ENCODE assay signal across 9 mouse cellular contexts in genomic region chr17:66447007-66447312, GRCm38 (mm10). TPM values are rescaled to one million over a fixed set of nuclear protein-coding genes. Genes with fewer than 3 reads are reported as not detected.
DNase-seq lines count a peak whose midpoint lies in the region; ATAC-seq and TF ChIP-seq lines count a peak whose summit lies in the region.
"Had no signal": no experiment of that assay in that cellular context is flagged by ENCODE, and none has a peak within 500 bp of the region (broad histone marks: within the 10 kb centered on the region; RNA-seq: fewer than 3 reads in every experiment).

No protein-coding gene starts in this region.

- no peaks in the 10 kb centered on the region for H3K9me3 ChIP-seq in lung, embryonic 14.5 days (ENCODE audit: low read depth, low read length)
- H3K9me3 ChIP-seq in embryonic facial prominence, embryonic 14.5 days (ENCODE audit: control insufficient read depth, low read length) = no peaks in the 10 kb centered on the region
- no peaks in the 10 kb centered on the region for H3K9me3 ChIP-seq in intestine, postnatal 0 days (ENCODE audit: control insufficient read depth)
- no peaks in the 10 kb centered on the region for H3K9me3 ChIP-seq in stomach, embryonic 14.5 days (ENCODE audit: control insufficient read depth, low read depth, low read length)

- peaks cover 12% of the 10 kb centered on the region; the same call in 1 of the 2 replicates for H3K4me1 ChIP-seq in lung, embryonic 14.5 days (ENCODE audit: insufficient read depth)
- H3K4me1 ChIP-seq in embryonic facial prominence, embryonic 14.5 days (ENCODE audit: control insufficient read depth, insufficient read depth, low read length) = peaks cover 18% of the 10 kb centered on the region; the same call in 1 of the 2 replicates
- H3K4me1 ChIP-seq in intestine, postnatal 0 days (replicated peaks; ENCODE audit: control insufficient read depth, insufficient read depth, low read length) = no peaks in the 10 kb centered on the region
- H3K4me1 ChIP-seq in stomach, embryonic 14.5 days (ENCODE audit: control insufficient read depth, insufficient read depth, low read length) = peaks cover 24% of the 10 kb centered on the region

- no peak for DNase-seq in lung, embryonic 14.5 days
- DNase-seq in lung, postnatal 10 days = no peak
- no peak for DNase-seq in embryonic facial prominence, embryonic 14.5 days (ENCODE audit: low spot score)
- DNase-seq in heart, adult 11 months = no peak
- DNase-seq in MN1 (ENCODE audit: low spot score) = no peak
- DNase-seq in layer of hippocampus, postnatal 36 days = no peak

- peak overlapping the region; percentile 95 for H3K4me2 ChIP-seq in lung, embryonic 14.5 days
- peak overlapping the region; percentile 98 for H3K4me2 ChIP-seq in embryonic facial prominence, embryonic 14.5 days (ENCODE audit: low read depth, low read length)
- peak overlapping the region; percentile 97 for H3K4me2 ChIP-seq in intestine, postnatal 0 days (replicated peaks; ENCODE audit: low read depth)
- H3K4me2 ChIP-seq in stomach, embryonic 14.5 days (replicated peaks; ENCODE audit: low read depth, low read length) = peak overlapping the region; percentile 80

- TF ChIP-seq CTCF in lung, embryonic 14.5 days (IDR thresholded peaks at IDR 0.05; ENCODE audit: low read depth) = no peak
- TF ChIP-seq CTCF in intestine, postnatal 0 days (IDR thresholded peaks at IDR 0.05; ENCODE audit: low read depth) = no peak

- H3K9ac ChIP-seq in lung, embryonic 14.5 days = peak overlapping the region; percentile 36; the same call in 1 of the 2 replicates
- no peak overlapping the region for H3K9ac ChIP-seq in embryonic facial prominence, embryonic 14.5 days (ENCODE audit: low read depth, low read length)
- no peak overlapping the region for H3K9ac ChIP-seq in intestine, postnatal 0 days (ENCODE audit: low read depth, low read length)
- H3K9ac ChIP-seq in stomach, embryonic 14.5 days (replicated peaks; ENCODE audit: low read depth, low read length) = no peak overlapping the region

- H3K27ac ChIP-seq in lung, embryonic 14.5 days (ENCODE audit: low read depth) = no peak overlapping the region
- H3K27ac ChIP-seq in embryonic facial prominence, embryonic 14.5 days (replicated peaks; ENCODE audit: low read depth, low read length) = no peak overlapping the region
- H3K27ac ChIP-seq in intestine, postnatal 0 days (ENCODE audit: low read depth, low read length) = no peak overlapping the region
- no peak overlapping the region for H3K27ac ChIP-seq in stomach, embryonic 14.5 days (ENCODE audit: low read length)
- H3K27ac ChIP-seq: macrophage had no signal

- 50% methylated on average over 7 of the region's 7 CpGs for WGBS in lung, embryonic 14.5 days
- 49% methylated on average over 7 of the region's 7 CpGs for WGBS in embryonic facial prominence, embryonic 14.5 days
- 66% methylated on average over 7 of the region's 7 CpGs for WGBS in intestine, postnatal 0 days
- WGBS in stomach, embryonic 14.5 days = 63% methylated on average over 7 of the region's 7 CpGs

- peak overlapping the region; percentile 80 for H3K4me3 ChIP-seq in lung, embryonic 14.5 days (ENCODE audit: low read depth, low read length)
- H3K4me3 ChIP-seq in embryonic facial prominence, embryonic 14.5 days (ENCODE audit: low read depth, low read length) = peak overlapping the region; percentile 79
- H3K4me3 ChIP-seq in intestine, postnatal 0 days (ENCODE audit: low read depth, low read length) = 0 out of 2 replicates have a peak overlapping the region, but pooled peaks have one; percentile 68
- peak overlapping the region; percentile 48 for H3K4me3 ChIP-seq in stomach, embryonic 14.5 days (ENCODE audit: low read depth, low read length)

- no peaks in the 10 kb centered on the region for H3K36me3 ChIP-seq in lung, embryonic 14.5 days (ENCODE audit: insufficient read depth)
- H3K36me3 ChIP-seq in embryonic facial prominence, embryonic 14.5 days (ENCODE audit: control insufficient read depth, insufficient read depth, low read length) = no peaks in the 10 kb centered on the region
- H3K36me3 ChIP-seq in intestine, postnatal 0 days (ENCODE audit: control insufficient read depth, insufficient read depth) = no peaks in the 10 kb centered on the region
- H3K36me3 ChIP-seq in stomach, embryonic 14.5 days (ENCODE audit: control insufficient read depth, insufficient read depth, low read length) = no peaks in the 10 kb centered on the region

- peaks cover 28% of the 10 kb centered on the region for H3K27me3 ChIP-seq in lung, embryonic 14.5 days (ENCODE audit: insufficient read depth, low read length)
- peaks cover 33% of the 10 kb centered on the region for H3K27me3 ChIP-seq in embryonic facial prominence, embryonic 14.5 days (replicated peaks; ENCODE audit: control insufficient read depth, insufficient read depth, low read length)
- peaks cover 40% of the 10 kb centered on the region for H3K27me3 ChIP-seq in intestine, postnatal 0 days (replicated peaks; ENCODE audit: control insufficient read depth, insufficient read depth, low read length)
- no peaks in the 10 kb centered on the region for H3K27me3 ChIP-seq in stomach, embryonic 14.5 days (ENCODE audit: control insufficient read depth, insufficient read depth, low read length)

- no peak for ATAC-seq in lung, embryonic 14.5 days (ENCODE audit: insufficient read depth)
- ATAC-seq in embryonic facial prominence, embryonic 14.5 days (ENCODE audit: low read depth) = no peak
- no peak for ATAC-seq in intestine, postnatal 0 days
- no peak for ATAC-seq in stomach, embryonic 14.5 days (ENCODE audit: insufficient number of reproducible peaks, insufficient read depth, low FRiP score, low read depth)

RNA-seq across cellular contexts. Expression of gene Mtcl1, which starts 2.6 kb away (rescaled TPM):
- 10.7 and 14.3 TPM in 2 replicates for polyA plus RNA-seq in lung, embryonic 14.5 days (2014; fragmentation: Nextera tagmentation; extraction: Ambion mirVana)
- polyA plus RNA-seq in embryonic facial prominence, embryonic 14.5 days (2014; fragmentation: Nextera tagmentation; extraction: Ambion mirVana) = 8.2 and 8.8 TPM in 2 replicates
- 1.5 and 1.9 TPM in 2 replicates for polyA plus RNA-seq in intestine, postnatal 0 days (2015; fragmentation: Nextera tagmentation; extraction: Ambion mirVana)
- polyA plus RNA-seq in stomach, embryonic 14.5 days (2014; fragmentation: Nextera tagmentation; extraction: Ambion mirVana) = 13.2 and 14.7 TPM in 2 replicates
- total RNA-seq in layer of hippocampus, postnatal 36 days (2021) = 10 to 100 TPM; 39.8 to 42.8 TPM
- polyA plus RNA-seq: macrophage had no signal
